Mouse (Mus musculus) brain, embryonic 18.5 days (tissue): ENCODE results near the gene RPS10-NUDT3.

Experiments used
- DNase-seq: peaks from one replicate; pipeline ENCODE4 v3.0.0-alpha.2; 2012; ENCODE audit warnings: low read depth, low spot score

Gene RPS10-NUDT3

GRCm38 (mm10) chr17:27554062-27554960 lies 80.7 kb downstream of the RPS10-NUDT3 start:
- DNase-seq = no peak

GRCm38 (mm10) chr17:27552215-27553201 lies 82.5 kb downstream of the RPS10-NUDT3 start:
- no peak for DNase-seq

GRCm38 (mm10) chr17:27551393-27551940 lies 83.6 kb downstream of the RPS10-NUDT3 start:
- DNase-seq = no peak

- no peak for DNase-seq
These were observed 85.8 kb downstream of the RPS10-NUDT3 start for GRCm38 (mm10) chr17:27549234-27549633.

GRCm38 (mm10) chr17:27547253-27547868 lies 87.7 kb downstream of the RPS10-NUDT3 start:
- no peak for DNase-seq

GRCm38 (mm10) chr17:27546574-27547085 lies 88.4 kb downstream of the RPS10-NUDT3 start:
- no peak for DNase-seq

GRCm38 (mm10) chr17:27545991-27546390 lies 89.0 kb downstream of the RPS10-NUDT3 start:
- DNase-seq = no peak

GRCm38 (mm10) chr17:27544551-27544950 lies 90.5 kb downstream of the RPS10-NUDT3 start:
- no peak for DNase-seq

- no peak for DNase-seq
These were observed 93.0 kb downstream of the RPS10-NUDT3 start for GRCm38 (mm10) chr17:27541984-27542383.

- DNase-seq = no peak
These were observed 93.8 kb downstream of the RPS10-NUDT3 start for GRCm38 (mm10) chr17:27541261-27541660.

GRCm38 (mm10) chr17:27534718-27535117 lies 100.3 kb downstream of the RPS10-NUDT3 start:
- no peak for DNase-seq

GRCm38 (mm10) chr17:27533354-27533753 lies 101.7 kb downstream of the RPS10-NUDT3 start:
- no peak for DNase-seq

GRCm38 (mm10) chr17:27532095-27532494 lies 102.9 kb downstream of the RPS10-NUDT3 start:
- no peak for DNase-seq
